Mouse (Mus musculus) adrenal gland, adult 2 months (tissue): Measurements from ENCODE around the gene H2-Q4. TPM values are rescaled to one million over a fixed set of nuclear protein-coding genes. Genes with fewer than 3 reads are reported as not detected.
"Not testable (repeated sequence)": the region's sequence is repeated elsewhere in the genome, so short reads cannot be mapped to it uniquely, and the experiment has no call there.

Experiments
- DNase-seq: peaks from one replicate; pipeline ENCODE4 v3.0.0; 2021
- long read RNA-seq: library from polyadenylated mRNA; stranded (forward); transcript quantifications from one replicate; pipeline ENCODE4 v2.0.0, GENCODE M21; 2021
- polyA plus RNA-seq: library from polyadenylated mRNA; depleted of rRNA; stranded (reverse); fragments of >200 nt; gene quantifications from 2 replicates; pipeline ENCODE4 v1.2.3, GENCODE M21; 2012; rRNA removed
- total RNA-seq, 2 experiments: library from RNA; stranded (reverse); gene quantifications; 2 replicates each; pipeline ENCODE4 v1.2.3; 2021

H2-Q4 gene
- 10 to 100 TPM; 21.1 to 28.8 TPM for total RNA-seq
- polyA plus RNA-seq, result 183 and 203 TPM in 2 replicates
- long read RNA-seq, result 0 reads

DNA sequence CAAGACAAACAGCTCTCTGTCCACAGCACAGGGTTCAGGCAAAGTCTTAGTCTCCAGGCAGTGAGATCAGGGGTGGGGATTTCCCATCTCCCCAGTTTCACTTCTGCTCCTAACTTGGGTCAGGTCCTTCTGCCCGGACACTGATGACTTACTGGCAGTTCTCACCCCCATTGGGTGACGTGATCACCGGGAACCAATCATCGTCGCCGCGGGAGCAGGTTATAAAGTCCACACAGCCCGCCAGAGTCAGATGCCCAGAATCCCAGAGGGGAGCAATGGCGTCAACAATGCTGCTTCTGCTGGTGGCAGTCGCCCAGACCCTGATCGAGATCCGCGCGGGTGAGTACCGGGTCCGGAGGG is at the start of gene H2-Q4:
H2-Q4 (plus strand) TSS at position 249 of the 360 bp plus-strand sequence.
- DNase-seq, result peak; percentile 95

DNA sequence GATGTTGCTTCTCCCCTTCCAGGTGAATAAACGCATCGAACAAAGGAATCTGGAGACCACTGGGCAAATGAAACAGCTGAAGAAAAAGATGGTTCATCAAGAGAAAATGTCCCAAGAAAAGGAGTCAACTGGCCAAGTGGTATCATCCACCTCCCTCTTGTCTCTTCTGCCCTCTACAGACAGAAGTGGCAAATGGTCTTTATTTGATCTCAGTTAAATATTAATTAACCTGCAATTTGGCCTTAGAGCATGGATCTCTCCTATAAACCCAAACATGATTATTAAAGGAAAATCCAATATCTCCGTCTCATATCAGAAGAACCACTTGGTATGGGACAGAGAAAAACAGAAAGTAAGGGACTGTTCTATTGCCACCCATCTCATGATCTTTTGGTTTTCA is 49.7 kb upstream of the H2-Q4 start:
- not testable (repeated sequence) for DNase-seq

GRCm38 (mm10) chr17:35331546-35331945 is 47.9 kb upstream of the H2-Q4 start:
- not testable (repeated sequence) for DNase-seq

GRCm38 (mm10) chr17:35342071-35342671 is 37.2 kb upstream of the H2-Q4 start, which contains the start of gene H2-Q2:
Gene H2-Q2 (plus strand): TSS chr17:35342242.
- peak; percentile 27 for DNase-seq

DNA sequence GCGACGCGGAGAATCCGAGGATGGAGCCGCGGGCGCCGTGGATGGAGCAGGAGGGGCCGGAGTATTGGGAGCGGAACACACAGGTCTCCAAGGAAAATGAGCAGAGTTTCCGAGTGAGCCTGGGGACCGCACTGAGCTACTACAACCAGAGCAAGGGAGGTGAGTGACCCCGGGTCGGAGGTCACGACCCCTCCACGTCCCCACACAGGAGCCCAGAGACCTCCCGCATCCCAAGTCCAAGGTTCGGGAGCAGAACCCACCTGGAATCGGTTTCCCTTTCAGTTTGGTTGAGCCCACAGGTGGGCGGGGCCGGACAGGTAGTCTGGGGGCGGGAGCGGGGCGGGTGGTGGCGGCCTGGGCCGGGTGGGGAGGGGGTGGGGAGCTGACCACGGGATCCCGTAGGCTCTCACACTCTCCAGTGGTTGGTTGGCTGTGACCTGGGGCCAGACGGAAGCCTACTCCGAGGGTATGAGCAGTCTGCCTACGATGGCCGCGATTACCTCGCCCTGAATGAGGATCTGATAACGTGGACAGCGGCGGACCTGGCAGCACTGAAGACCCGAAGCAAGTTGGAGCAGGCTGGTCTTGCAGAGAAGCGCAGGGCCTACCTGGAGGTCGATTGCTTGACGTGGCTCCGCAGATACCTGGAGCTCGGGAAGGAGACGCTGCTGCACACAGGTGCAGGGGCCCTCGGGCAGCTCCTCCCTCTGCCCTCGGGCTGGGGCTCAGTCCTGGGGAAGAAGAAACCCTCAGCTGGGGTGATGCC is 36.5 kb upstream of the H2-Q4 start:
- DNase-seq, result no peak

- not testable (repeated sequence) for DNase-seq
These were observed 31.8 kb upstream of the H2-Q4 start for GRCm38 (mm10) chr17:35347659-35348058.

GRCm38 (mm10) chr17:35353275-35353674 is 26.1 kb upstream of the H2-Q4 start:
- DNase-seq, result not testable (repeated sequence)

DNA sequence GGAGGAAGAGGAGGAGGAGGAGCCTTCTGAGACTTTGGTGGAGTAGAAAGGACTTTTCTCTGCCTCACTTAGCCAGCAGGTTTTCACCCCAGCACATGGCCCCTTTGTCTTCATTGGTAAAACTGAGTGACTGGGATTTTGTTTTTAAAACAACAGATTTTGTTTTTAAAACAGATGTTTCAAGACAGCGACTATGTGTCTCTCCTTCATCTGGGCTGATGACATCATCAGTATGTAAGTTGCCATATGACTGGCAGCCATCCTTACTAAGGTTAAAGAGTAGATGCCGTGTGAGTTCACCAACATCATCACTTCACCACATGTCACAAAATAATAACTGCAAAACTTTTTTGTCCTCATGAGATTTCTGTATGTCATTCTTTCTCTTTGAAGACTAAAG is 25.3 kb upstream of the H2-Q4 start:
- no peak for DNase-seq

DNA sequence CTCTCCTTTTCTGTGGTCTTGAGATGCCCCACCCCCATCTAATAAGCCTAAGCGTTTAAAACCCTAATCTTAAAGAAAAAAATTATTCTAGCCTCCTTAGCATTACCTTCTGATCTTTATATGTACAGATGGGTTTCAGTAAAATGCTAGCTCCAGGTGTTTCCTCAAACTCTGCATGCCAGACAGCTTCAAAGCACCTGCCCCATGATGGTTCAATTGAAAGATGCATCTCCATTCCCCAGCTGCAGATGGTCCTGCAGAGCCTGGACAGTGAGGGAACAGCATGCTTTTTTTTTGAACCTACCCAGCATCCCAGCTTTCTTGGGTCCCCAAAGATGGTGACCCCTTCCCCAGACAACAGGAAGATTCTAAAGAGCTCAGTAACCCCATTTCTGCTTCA is 22.3 kb upstream of the H2-Q4 start:
- no peak for DNase-seq

DNA sequence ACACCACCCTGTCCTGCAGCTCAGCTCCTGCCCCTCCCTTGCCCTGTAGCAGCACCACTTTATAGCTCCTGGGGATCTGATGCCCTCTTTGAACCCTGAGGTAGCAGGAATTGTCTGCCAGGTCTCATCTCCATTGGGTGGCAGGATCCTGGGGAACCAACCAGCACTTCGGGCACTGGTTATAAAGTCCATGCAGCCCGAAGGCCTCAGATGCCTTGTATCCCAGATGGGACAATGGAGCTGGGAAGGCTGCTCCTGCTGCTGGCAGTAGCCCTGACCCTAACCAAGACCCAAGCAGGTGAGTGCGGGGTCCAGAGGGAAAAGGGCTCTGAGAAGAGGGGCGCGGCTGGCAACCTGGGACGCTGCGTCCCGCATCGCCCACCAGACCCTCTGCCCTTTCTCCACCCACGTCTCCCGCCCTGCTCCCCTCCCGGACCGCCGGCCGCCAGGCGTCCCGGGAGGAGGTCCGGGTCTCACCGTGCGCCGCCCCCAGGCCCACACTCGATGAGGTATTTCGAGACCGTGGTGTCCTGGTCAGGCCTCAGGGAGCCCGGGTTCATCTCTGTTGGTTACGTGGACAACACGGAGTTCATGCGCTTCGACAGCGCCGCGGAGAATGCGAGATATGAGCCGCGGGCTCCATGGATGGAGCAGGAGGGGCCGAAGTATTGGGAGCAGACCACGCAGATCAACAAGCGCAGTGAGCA is 20.5 kb upstream of the H2-Q4 start:
- DNase-seq, result no peak

- DNase-seq, result no peak
These were observed 20.0 kb upstream of the H2-Q4 start for GRCm38 (mm10) chr17:35359470-35359862.

GRCm38 (mm10) chr17:35379729-35380451 is 473 bp downstream of the H2-Q4 start:
- DNase-seq, result peak; percentile 70

DNA sequence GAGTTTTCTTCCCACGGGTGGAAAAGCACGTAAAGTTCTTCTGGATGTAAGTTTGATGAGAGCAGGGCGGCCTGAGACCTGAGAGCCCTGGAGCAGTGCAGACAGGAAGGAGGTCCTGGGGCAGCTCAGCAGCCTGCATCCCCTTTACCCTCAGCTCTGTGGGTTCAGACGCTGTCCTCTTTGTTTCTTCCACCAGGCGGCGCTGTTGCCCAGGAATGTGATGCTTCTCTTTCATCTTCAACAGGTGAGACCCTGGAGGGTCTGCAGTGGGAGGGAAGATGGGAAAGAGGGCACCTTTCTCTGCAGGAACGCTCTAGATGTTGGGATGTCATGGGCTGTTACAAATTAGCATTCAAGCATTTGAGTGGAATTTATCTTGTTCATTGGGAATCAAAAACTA is 10.4 kb downstream of the H2-Q4 start:
- DNase-seq, result not testable (repeated sequence)

- DNase-seq, result not testable (repeated sequence)
These were observed 13.3 kb downstream of the H2-Q4 start for GRCm38 (mm10) chr17:35392671-35393070.

- peak; percentile 54 for DNase-seq
These were observed 14.7 kb downstream of the H2-Q4 start for GRCm38 (mm10) chr17:35393864-35394800.

- DNase-seq, result not testable (repeated sequence)
These were observed 17.5 kb downstream of the H2-Q4 start for GRCm38 (mm10) chr17:35396956-35397355.

DNA sequence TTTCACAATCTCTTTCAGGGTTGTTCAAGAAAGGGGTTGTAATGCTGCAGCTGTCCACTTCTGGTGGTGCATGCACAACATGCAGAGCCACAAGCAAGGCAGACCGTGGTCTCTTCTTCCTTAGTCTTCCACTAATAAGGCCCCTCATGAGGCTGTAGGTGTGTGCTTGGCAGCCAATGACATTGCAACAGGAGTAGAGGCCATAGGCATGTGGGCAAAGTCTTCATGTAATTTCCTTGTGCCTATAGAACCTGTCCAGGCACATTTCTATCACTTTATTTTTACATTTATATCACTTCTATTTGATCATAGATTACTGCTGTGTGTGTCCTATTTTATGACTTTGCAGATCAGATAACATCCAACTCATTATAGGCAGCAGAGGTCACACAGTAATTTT is 33.6 kb downstream of the H2-Q4 start:
- not testable (repeated sequence) for DNase-seq

GRCm38 (mm10) chr17:35415273-35416129 is 36.1 kb downstream of the H2-Q4 start:
- not testable (repeated sequence) for DNase-seq

GRCm38 (mm10) chr17:35418772-35419171 is 39.4 kb downstream of the H2-Q4 start:
- no peak for DNase-seq

GRCm38 (mm10) chr17:35419564-35419963 is 40.1 kb downstream of the H2-Q4 start:
- DNase-seq, result not testable (repeated sequence)
